In genomic region chr5:137670240-137670639, GRCm38 (mm10) we compare ENCODE assay signal across 15 mouse cellular contexts. TPM values are rescaled to one million over a fixed set of nuclear protein-coding genes. Genes with fewer than 3 reads are reported as not detected.
DNase-seq lines count a peak whose midpoint lies in the region; ATAC-seq and TF ChIP-seq lines count a peak whose summit lies in the region.
"Had no signal": no experiment of that assay in that cellular context is flagged by ENCODE, and none has a peak within 500 bp of the region (broad histone marks: within the 10 kb centered on the region; RNA-seq: fewer than 3 reads in every experiment).

No protein-coding gene starts in this region.

- H3K27me3 ChIP-seq in kidney, adult 2 months (replicated peaks; ENCODE audit: control insufficient read depth, insufficient read depth, low read length): no peaks in the 10 kb centered on the region
- no peaks in the 10 kb centered on the region for H3K27me3 ChIP-seq in MEL (ENCODE audit: control insufficient read depth in 1 of 2, insufficient read depth in 2 of 2, low read length in 2 of 2)
- no peaks in the 10 kb centered on the region for H3K27me3 ChIP-seq in intestine, embryonic 16.5 days (replicated peaks; ENCODE audit: control insufficient read depth, insufficient read depth, low read length)
- H3K27me3 ChIP-seq: hindbrain, embryonic 13.5 days; lung, embryonic 15.5 days had no signal

- H3K79me2 ChIP-seq in MEL (ENCODE audit: control insufficient read depth, insufficient read depth, low read length, poor library complexity): peaks cover 21% of the 10 kb centered on the region

- peak; percentile 29 for TF ChIP-seq RAD21 in MEL (IDR thresholded peaks at IDR 0.05; ENCODE audit: low read depth, low read length)

- no peak for TF ChIP-seq POLR2A in kidney, adult 2 months (IDR thresholded peaks at IDR 0.05; ENCODE audit: low read depth, low read length)
- no peak for TF ChIP-seq POLR2A in MEL (IDR thresholded peaks at IDR 0.05; ENCODE audit: control insufficient read depth in 1 of 2, insufficient read depth in 1 of 2, low read depth in 1 of 2, low read length in 2 of 2, poor library complexity in 1 of 2)

- TF ChIP-seq CTCF in kidney, adult 2 months (conservative IDR thresholded peaks at IDR 0.05; ENCODE audit: insufficient read depth, insufficient read length, low read depth, low read length): peak; percentile 36
- peak; percentile 36 to 51 (median 46) for TF ChIP-seq CTCF in MEL (IDR thresholded peaks at IDR 0.05 in 2 of 3, conservative IDR thresholded peaks at IDR 0.05 in 1 of 3; ENCODE audit: control insufficient read depth in 1 of 3, insufficient read depth in 1 of 3, low read depth in 2 of 3, low read length in 3 of 3, poor library complexity in 1 of 3, severe bottlenecking in 1 of 3)

- H3K4me3 ChIP-seq in kidney, adult 2 months (ENCODE audit: insufficient read depth, low read depth, low read length): no peak overlapping the region
- no peak overlapping the region for H3K4me3 ChIP-seq in MEL (ENCODE audit: control insufficient read depth in 1 of 2, insufficient read depth in 1 of 2, low read depth in 2 of 2, low read length in 2 of 2)
- H3K4me3 ChIP-seq in intestine, embryonic 16.5 days (ENCODE audit: low read length): no peak overlapping the region
- H3K4me3 ChIP-seq: forebrain, embryonic 10.5 days; hindbrain, embryonic 13.5 days; lung, embryonic 15.5 days had no signal

- no peak for ATAC-seq in intestine, embryonic 16.5 days

- H3K4me2 ChIP-seq in intestine, embryonic 16.5 days (ENCODE audit: low read depth, low read length): no peak overlapping the region
- H3K4me2 ChIP-seq: hindbrain, embryonic 13.5 days; lung, embryonic 15.5 days had no signal

- 86% methylated on average over 1 of the region's 1 CpGs for WGBS in kidney, adult 2 months
- 96% methylated on average over 1 of the region's 1 CpGs for WGBS in intestine, embryonic 16.5 days

- intact Hi-C loops in left cerebral cortex, postnatal 25 days (cut with DNase I): no loop called here

- H3K36me3 ChIP-seq in kidney, adult 2 months (ENCODE audit: control insufficient read depth, insufficient read depth, low read length): no peaks in the 10 kb centered on the region; the same call in 1 of the 2 replicates
- peaks cover 12 to 21% of the 10 kb centered on the region in 2 experiments for H3K36me3 ChIP-seq in MEL (ENCODE audit: control insufficient read depth in 1 of 2, insufficient read depth in 2 of 2, low read length in 2 of 2)
- no peaks in the 10 kb centered on the region for H3K36me3 ChIP-seq in intestine, embryonic 16.5 days (ENCODE audit: control insufficient read depth, insufficient read depth, low read length)

- DNase-seq in kidney, adult 2 months: no peak
- no peak for DNase-seq in kidney, adult 11 months
- peak; percentile 65 for DNase-seq in 3T3-L1 (ENCODE audit: low read depth, low spot score)
- DNase-seq in MEL (ENCODE audit: low read depth, low spot score): peak; percentile 55
- no peak for DNase-seq in spleen, adult 18-20 months
- DNase-seq in layer of hippocampus, postnatal 14 days (ENCODE audit: low spot score in 2 of 2): no peak
- DNase-seq in left cerebral cortex, postnatal 25 days (ENCODE audit: low spot score in 2 of 2): no peak
- DNase-seq: adrenal gland, postnatal 10 days; cerebellum, postnatal 25 days had no signal

- no peak for TF ChIP-seq EP300 in MEL (IDR thresholded peaks at IDR 0.05; ENCODE audit: low read depth in 1 of 2, low read length in 2 of 2)

- no peak overlapping the region for H3K9ac ChIP-seq in MEL (ENCODE audit: control insufficient read depth, low read depth, low read length, poor library complexity, severe bottlenecking)
- H3K9ac ChIP-seq in intestine, embryonic 16.5 days (ENCODE audit: low read depth, low read length): no peak overlapping the region
- H3K9ac ChIP-seq: hindbrain, embryonic 13.5 days; lung, embryonic 15.5 days had no signal

- no peaks in the 10 kb centered on the region for H3K9me3 ChIP-seq in MEL (replicated peaks; ENCODE audit: insufficient read depth, low read length)
- no peaks in the 10 kb centered on the region for H3K9me3 ChIP-seq in intestine, embryonic 16.5 days (ENCODE audit: control insufficient read depth, low read length)
- H3K9me3 ChIP-seq: hindbrain, embryonic 13.5 days; lung, embryonic 15.5 days had no signal

- H3K27ac ChIP-seq in kidney, adult 2 months (ENCODE audit: insufficient read depth, low read depth, low read length): no peak overlapping the region
- H3K27ac ChIP-seq in MEL (ENCODE audit: control insufficient read depth, low read depth, low read length): no peak overlapping the region
- peak overlapping the region; percentile 63; the same call in 1 of the 2 replicates for H3K27ac ChIP-seq in intestine, embryonic 16.5 days (ENCODE audit: low read length)
- H3K27ac ChIP-seq: forebrain, embryonic 10.5 days; hindbrain, embryonic 13.5 days had no signal

- H3K4me1 ChIP-seq in kidney, adult 2 months (ENCODE audit: control insufficient read depth, insufficient read depth, low read length): peaks cover 31% of the 10 kb centered on the region
- peaks cover 10 to 31% of the 10 kb centered on the region in 2 experiments for H3K4me1 ChIP-seq in MEL (ENCODE audit: control insufficient read depth in 1 of 2, insufficient read depth in 2 of 2, low read length in 2 of 2)
- H3K4me1 ChIP-seq in intestine, embryonic 16.5 days (ENCODE audit: control insufficient read depth, insufficient read depth, low read length): peaks cover 40% of the 10 kb centered on the region

TF ChIP-seq in MEL, 35 proteins besides CTCF, POLR2A, EP300 and RAD21:
- TF ChIP-seq ELF1 (IDR thresholded peaks at IDR 0.05; ENCODE audit: low read depth, low read length): no peak
- no peak for TF ChIP-seq MAFK (IDR thresholded peaks at IDR 0.05; ENCODE audit: borderline replicate concordance, low read depth, low read length)
- 0 out of 2 replicates have a peak, but pooled peaks have one; percentile 8 for TF ChIP-seq ZC3H11A (IDR thresholded peaks at IDR 0.05; ENCODE audit: low read depth, low read length)
- no peak for TF ChIP-seq MEF2A (IDR thresholded peaks at IDR 0.05; ENCODE audit: extremely low read depth, insufficient replicate concordance, low read depth, low read length, poor library complexity, severe bottlenecking)
- TF ChIP-seq TCF12 (IDR thresholded peaks at IDR 0.05; ENCODE audit: low read depth, low read length): no peak
- TF ChIP-seq SIN3A (IDR thresholded peaks at IDR 0.05; ENCODE audit: low read length): no peak
- no peak for TF ChIP-seq ZNF384 (IDR thresholded peaks at IDR 0.05; ENCODE audit: low read depth, low read length)
- TF ChIP-seq KAT2A (conservative IDR thresholded peaks at IDR 0.05; ENCODE audit: low read depth, low read length): no peak
- TF ChIP-seq GABPA (IDR thresholded peaks at IDR 0.05; ENCODE audit: low read depth, low read length): no peak
- peak; percentile 42 for TF ChIP-seq SMC3 (IDR thresholded peaks at IDR 0.05; ENCODE audit: low read depth, low read length)
- TF ChIP-seq CHD2 (IDR thresholded peaks at IDR 0.05; ENCODE audit: low read length): no peak

RNA-seq across cellular contexts. Expression of gene Agfg2, which starts 14.3 kb away (rescaled TPM):
- 36.5 and 48.1 TPM in 2 replicates for polyA plus RNA-seq in kidney, adult 2 months (2012; rRNA removed)
- 18.7 and 30.0 TPM in 2 replicates for total RNA-seq in MEL (2012; rRNA removed)
- 10 to 100 TPM in 1 of 2 experiments, not detected in 1; 38.9 TPM for polyA plus RNA-seq in MEL (2012; ENCODE audit: insufficient read depth in 1 of 2, insufficient read length in 2 of 2, low read depth in 1 of 2, low replicate concordance in 2 of 2, missing spikeins in 1 of 2)
- polyA plus RNA-seq in intestine, embryonic 16.5 days (2015; fragmentation: Nextera tagmentation; extraction: Ambion mirVana): 18.6 and 19.8 TPM in 2 replicates
- 10 to 100 TPM; 51.7 to 56.5 TPM for total RNA-seq in layer of hippocampus, postnatal 14 days (2021)
- 10 to 100 TPM; 40.0 to 43.9 TPM for total RNA-seq in left cerebral cortex, postnatal 25 days (2021)

RNA-seq across cellular contexts. Expression of gene Irs3, which starts 24.7 kb away (rescaled TPM):
- polyA plus RNA-seq in kidney, adult 2 months (2012; rRNA removed): 4.2 and 4.4 TPM in 2 replicates
- 0.10 TPM in 1 of 2 replicates, not detected in the other for total RNA-seq in MEL (2012; rRNA removed)
- not detected for polyA plus RNA-seq in MEL (2012; ENCODE audit: insufficient read depth in 1 of 2, insufficient read length in 2 of 2, low read depth in 1 of 2, low replicate concordance in 2 of 2, missing spikeins in 1 of 2)
- polyA plus RNA-seq in intestine, embryonic 16.5 days (2015; fragmentation: Nextera tagmentation; extraction: Ambion mirVana): 0.23 and 0.27 TPM in 2 replicates
- total RNA-seq in layer of hippocampus, postnatal 14 days (2021): not detected
- total RNA-seq in left cerebral cortex, postnatal 25 days (2021): under 1 TPM in 1 of 2 experiments, not detected in 1; 0.32 TPM
- total RNA-seq: granulocyte monocyte progenitor cell, adult 5-6 weeks; layer of hippocampus, postnatal 25 days had no signal

RNA-seq across cellular contexts. Expression of gene Sap25, which starts 29.1 kb away (rescaled TPM):
- 61.1 and 77.6 TPM in 2 replicates for polyA plus RNA-seq in kidney, adult 2 months (2012; rRNA removed)
- 1.9 and 3.0 TPM in 2 replicates for total RNA-seq in MEL (2012; rRNA removed)
- 10 to 100 TPM in 1 of 2 experiments, not detected in 1; 22.7 TPM for polyA plus RNA-seq in MEL (2012; ENCODE audit: insufficient read depth in 1 of 2, insufficient read length in 2 of 2, low read depth in 1 of 2, low replicate concordance in 2 of 2, missing spikeins in 1 of 2)
- polyA plus RNA-seq in intestine, embryonic 16.5 days (2015; fragmentation: Nextera tagmentation; extraction: Ambion mirVana): 6.4 and 8.1 TPM in 2 replicates
- total RNA-seq in layer of hippocampus, postnatal 14 days (2021): 1 to 10 TPM; 6.3 to 6.6 TPM
- 1 to 10 TPM; 2.3 to 4.7 TPM for total RNA-seq in left cerebral cortex, postnatal 25 days (2021)

RNA-seq across cellular contexts. Expression of gene Gm20605, which starts 41.3 kb away (rescaled TPM):
- polyA plus RNA-seq in kidney, adult 2 months (2012; rRNA removed): 12.2 and 19.8 TPM in 2 replicates
- total RNA-seq in MEL (2012; rRNA removed): 2.4 and 2.5 TPM in 2 replicates
- polyA plus RNA-seq in MEL (2012; ENCODE audit: insufficient read depth in 1 of 2, insufficient read length in 2 of 2, low read depth in 1 of 2, low replicate concordance in 2 of 2, missing spikeins in 1 of 2): 10 to 100 TPM in 1 of 2 experiments, not detected in 1; 12.7 TPM
- 10.8 and 12.2 TPM in 2 replicates for polyA plus RNA-seq in intestine, embryonic 16.5 days (2015; fragmentation: Nextera tagmentation; extraction: Ambion mirVana)
- 10 to 100 TPM; 11.0 to 14.7 TPM for total RNA-seq in layer of hippocampus, postnatal 14 days (2021)
- total RNA-seq in left cerebral cortex, postnatal 25 days (2021): 10 to 100 TPM in 1 of 2 experiments, 1 to 10 TPM in 1; 9.2 to 11.8 TPM

RNA-seq across cellular contexts. Expression of gene Lrch4, which starts 41.3 kb away (rescaled TPM):
- 39.4 and 45.5 TPM in 2 replicates for polyA plus RNA-seq in kidney, adult 2 months (2012; rRNA removed)
- 9.1 and 9.7 TPM in 2 replicates for total RNA-seq in MEL (2012; rRNA removed)
- 100 to 1,000 TPM in 1 of 2 experiments, 10 to 100 TPM in 1; 47.0 to 239 TPM for polyA plus RNA-seq in MEL (2012; ENCODE audit: insufficient read depth in 1 of 2, insufficient read length in 2 of 2, low read depth in 1 of 2, low replicate concordance in 2 of 2, missing spikeins in 1 of 2)
- polyA plus RNA-seq in intestine, embryonic 16.5 days (2015; fragmentation: Nextera tagmentation; extraction: Ambion mirVana): 34.5 and 37.8 TPM in 2 replicates
- total RNA-seq in layer of hippocampus, postnatal 14 days (2021): 10 to 100 TPM; 14.7 to 19.5 TPM
- 10 to 100 TPM; 12.2 to 13.5 TPM for total RNA-seq in left cerebral cortex, postnatal 25 days (2021)

Comparison
In these comparisons a context has a peak if more than half of its experiments do, and no peak if none do; other contexts are left out.
1. DNase-seq: peak in 3T3-L1 (single experiment) and MEL (single experiment); none in kidney, adult 2 months (single experiment), kidney, adult 11 months (single experiment), spleen, adult 18-20 months (0 of 2), layer of hippocampus, postnatal 14 days (0 of 2) and left cerebral cortex, postnatal 25 days (0 of 2).